Mouse (Mus musculus) kidney, embryonic 16.5 days (tissue): ENCODE data around the gene Trappc3l. TPM values are rescaled to one million over a fixed set of nuclear protein-coding genes. Genes with fewer than 3 reads are reported as not detected.
A peak's percentile ranks its signal among the peaks of the same experiment; 100 is the strongest.
"Not testable (repeated sequence)": the region's sequence is repeated elsewhere in the genome, so short reads cannot be mapped to it uniquely, and the experiment has no call there.

Experiments
- ATAC-seq: fragments of 200-750 bp; cut with Nextera tagmentation; 2 replicates; pipeline ENCODE4 v1.8.0; 2017; ENCODE audit warnings: moderate TSS enrichment; ENCODE audit not compliant: low FRiP score, low TSS enrichment
- H3K27ac ChIP-seq: fragments of 300-500 bp; sonication (generic); 2 replicates; pipeline ENCODE4 v1.5.1; 2014; ENCODE audit warnings: low read length
- H3K27me3 ChIP-seq: fragments of 300-500 bp; sonication (generic); 2 replicates; pipeline ENCODE4 v1.6.1; 2014; ENCODE audit warnings: low read length, control low read depth, mixed read lengths; ENCODE audit not compliant: insufficient read depth
- H3K36me3 ChIP-seq: fragments of 300-500 bp; sonication (generic); 2 replicates; pipeline ENCODE4 v1.6.1; 2014; ENCODE audit warnings: low read length, control low read depth, mixed read lengths; ENCODE audit not compliant: insufficient read depth
- H3K4me1 ChIP-seq: fragments of 300-500 bp; sonication (generic); 2 replicates; pipeline ENCODE4 v1.6.1; 2014; ENCODE audit warnings: low read length, control low read depth, mixed read lengths; ENCODE audit not compliant: insufficient read depth
- H3K4me2 ChIP-seq: fragments of 300-500 bp; sonication (generic); replicated peaks from 2 replicates; pipeline ENCODE4 v1.6.1; 2014; ENCODE audit warnings: low read depth, low read length
- H3K4me3 ChIP-seq: fragments of 300-500 bp; sonication (generic); 2 replicates; pipeline ENCODE4 v1.5.1; 2014; ENCODE audit warnings: mild to moderate bottlenecking, low read length
- H3K9ac ChIP-seq: fragments of 300-500 bp; sonication (generic); replicated peaks from 2 replicates; pipeline ENCODE4 v1.6.1; 2014; ENCODE audit warnings: low read length
- H3K9me3 ChIP-seq: fragments of 300-500 bp; sonication (generic); 2 replicates; pipeline ENCODE4 v1.6.1; 2016; ENCODE audit warnings: low read length, control low read depth
- WGBS: fragments of 180-500 bp; shearing (Covaris S2); extraction: QIAGEN DNeasy Blood & Tissue Kit; methylation state at CpG from one replicate; pipeline ENCODE4 v1.1.7; 2014; 5-methylcytosine and 5-hydroxymethylcytosine counted together
- polyA plus RNA-seq: library from polyadenylated mRNA; unstranded; fragments of >200 nt; fragmentation: Nextera tagmentation; extraction: Ambion mirVana; gene quantifications from 2 replicates; pipeline ENCODE4 v1.2.1, GENCODE M21; 2015

Gene Trappc3l
- not detected in 2 replicates for polyA plus RNA-seq

DNA sequence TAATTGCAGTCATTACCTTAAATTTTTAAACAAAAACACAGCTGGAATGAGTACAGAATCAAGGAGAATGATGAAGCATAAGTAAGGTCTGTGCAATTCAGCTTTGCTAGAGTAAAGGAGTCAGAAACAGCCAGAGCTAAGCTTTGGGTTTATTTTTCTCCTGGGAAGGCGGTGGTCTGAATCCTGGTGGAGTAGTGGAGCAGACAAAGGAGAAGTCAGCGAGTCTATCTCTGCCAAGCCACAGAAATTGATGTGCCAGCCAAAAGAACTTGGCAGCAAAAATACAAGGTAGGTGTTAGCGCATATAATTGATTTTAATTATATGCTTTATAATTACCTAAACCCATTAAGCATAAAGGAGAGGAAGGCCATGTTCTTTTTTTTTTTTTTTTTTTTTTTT, at the start of gene Trappc3l:
TSS of gene Trappc3l (plus strand) at position 197 of the 400 bp plus-strand sequence.
- no peak within 1 kb of the TSS for H3K9ac ChIP-seq

GRCm38 (mm10) chr10:33996686-33997085, 40.7 kb upstream of the Trappc3l start:
- H3K27me3 ChIP-seq, H3K4me1 ChIP-seq, ATAC-seq, H3K4me2 ChIP-seq, H3K27ac ChIP-seq, H3K9ac ChIP-seq, H3K4me3 ChIP-seq, H3K9me3 ChIP-seq: not testable (repeated sequence)
- 96% methylated on average over 6 of the region's 8 CpGs for WGBS
- peaks cover 67% of the 10 kb centered on the region for H3K36me3 ChIP-seq

More for the DNA sequence above, at the start of gene Trappc3l:
- ATAC-seq = no peak
- H3K4me1 ChIP-seq = 0 out of 2 replicates have a peak, but pooled peaks cover 3% of the 10 kb centered on the region
- 76% methylated on average over 3 of the region's 3 CpGs for WGBS
- H3K4me2 ChIP-seq = no peak within 1 kb of the TSS
- no peaks in the 10 kb centered on the region for H3K9me3 ChIP-seq
- H3K36me3 ChIP-seq = no peaks in the 10 kb centered on the region
- no peak within 1 kb of the TSS for H3K27ac ChIP-seq
- peaks cover 6% of the 10 kb centered on the region; the same call in 1 of the 2 replicates for H3K27me3 ChIP-seq
- no peak within 1 kb of the TSS for H3K4me3 ChIP-seq

DNA sequence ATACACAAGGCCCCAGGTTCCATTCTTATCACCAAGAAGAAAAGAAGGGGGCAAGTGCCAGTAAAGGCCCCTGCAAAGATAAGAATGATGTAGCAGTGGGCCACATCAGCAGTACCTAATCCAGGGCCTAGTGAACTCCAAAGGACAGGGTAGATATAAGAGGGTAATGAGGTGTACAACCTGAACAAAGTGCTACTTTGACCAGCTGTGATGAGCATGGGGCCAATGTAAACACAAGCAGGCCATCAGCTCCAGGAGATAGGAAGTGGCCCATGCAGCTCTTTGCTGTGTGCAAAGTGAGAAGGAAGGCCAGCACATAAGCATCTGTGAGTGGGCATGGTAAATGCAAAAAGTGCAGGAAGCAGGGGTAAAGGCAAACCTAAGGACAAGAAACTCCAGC, 39.0 kb upstream of the Trappc3l start:
- Histone ChIP-seq H3K4me3 (no peak overlapping the region), H3K27ac (no peak overlapping the region), H3K9me3 (no peaks in the 10 kb centered on the region), H3K9ac (no peak overlapping the region), H3K4me2 (no peak overlapping the region), H3K27me3 (no peaks in the 10 kb centered on the region), H3K36me3 (peaks cover 63% of the 10 kb centered on the region), H3K4me1 (no peaks in the 10 kb centered on the region)
- ATAC-seq = no peak

GRCm38 (mm10) chr10:34012581-34012980, 24.8 kb upstream of the Trappc3l start:
- no peaks in the 10 kb centered on the region for H3K4me1 ChIP-seq
- no peaks in the 10 kb centered on the region for H3K27me3 ChIP-seq
- H3K4me2 ChIP-seq = no peak overlapping the region
- no peaks in the 10 kb centered on the region for H3K9me3 ChIP-seq
- H3K4me3 ChIP-seq = no peak overlapping the region
- ATAC-seq = no peak
- H3K9ac ChIP-seq = no peak overlapping the region
- H3K27ac ChIP-seq = no peak overlapping the region
- 97% methylated on average over 4 of the region's 4 CpGs for WGBS
- 0 out of 2 replicates have a peak, but pooled peaks cover 9% of the 10 kb centered on the region for H3K36me3 ChIP-seq

- Histone ChIP-seq H3K27me3 (no peaks in the 10 kb centered on the region), H3K27ac (no peak overlapping the region), H3K9ac (no peak overlapping the region), H3K4me2 (no peak overlapping the region), H3K9me3 (no peaks in the 10 kb centered on the region), H3K36me3 (0 out of 2 replicates have a peak, but pooled peaks cover 4% of the 10 kb centered on the region), H3K4me1 (peaks cover 6% of the 10 kb centered on the region), H3K4me3 (no peak overlapping the region)
- WGBS = 96% methylated on average over 2 of the region's 2 CpGs
- ATAC-seq = no peak
Measured at GRCm38 (mm10) chr10:34013241-34013640, 24.2 kb upstream of the Trappc3l start.

- peak overlapping the region; percentile 88 for H3K9ac ChIP-seq
- no peak; the same call in 1 of the 2 replicates for ATAC-seq
- peak overlapping the region; percentile 71 for H3K4me2 ChIP-seq
- H3K9me3 ChIP-seq = no peaks in the 10 kb centered on the region
- no peaks in the 10 kb centered on the region for H3K27me3 ChIP-seq
- no peaks in the 10 kb centered on the region for H3K36me3 ChIP-seq
- peak overlapping the region; percentile 82 for H3K4me3 ChIP-seq
- WGBS = under 1% methylated on average over 21 of the region's 21 CpGs
- H3K4me1 ChIP-seq = peaks cover 13% of the 10 kb centered on the region
- H3K27ac ChIP-seq = peak overlapping the region; percentile 95
Measured at GRCm38 (mm10) chr10:34018746-34019301, 18.6 kb upstream of the Trappc3l start.

- peaks cover 13% of the 10 kb centered on the region for H3K4me1 ChIP-seq
- ATAC-seq = peak; percentile 100
- WGBS = 0% methylated on average over 79 of the region's 82 CpGs
Measured at GRCm38 (mm10) chr10:34019302-34020075, 17.9 kb upstream of the Trappc3l start, which contains the start of gene Rwdd1. Gene Rwdd1, minus strand, starts transcription at chr10:34019624.

GRCm38 (mm10) chr10:34030322-34030721, 7.1 kb upstream of the Trappc3l start:
- Histone ChIP-seq H3K4me3 (no peak overlapping the region), H3K36me3 (no peaks in the 10 kb centered on the region), H3K9ac (no peak overlapping the region), H3K9me3 (no peaks in the 10 kb centered on the region), H3K4me1 (0 out of 2 replicates have a peak, but pooled peaks cover 3% of the 10 kb centered on the region), H3K4me2 (no peak overlapping the region), H3K27ac (no peak overlapping the region), H3K27me3 (peaks cover under 1% of the 10 kb centered on the region; the same call in 1 of the 2 replicates)
- no peak for ATAC-seq
- WGBS = 81% methylated on average over 5 of the region's 5 CpGs

More at GRCm38 (mm10) chr10:34019302-34020075, 17.9 kb upstream of the Trappc3l start, which contains the start of gene Rwdd1:
- Histone ChIP-seq H3K9me3 (no peaks in the 10 kb centered on the region), H3K36me3 (no peaks in the 10 kb centered on the region), H3K9ac (peak within 1 kb of the TSS; percentile 88), H3K4me2 (peak within 1 kb of the TSS; percentile 71), H3K27ac (peak within 1 kb of the TSS; percentile 95), H3K4me3 (peak within 1 kb of the TSS; percentile 82), H3K27me3 (no peaks in the 10 kb centered on the region)

GRCm38 (mm10) chr10:34033630-34034305, 3.6 kb upstream of the Trappc3l start:
- H3K4me3 ChIP-seq = peak overlapping the region; percentile 21
- 0 out of 2 replicates have a peak, but pooled peaks cover 3% of the 10 kb centered on the region for H3K4me1 ChIP-seq
- no peak overlapping the region for H3K27ac ChIP-seq
- no peaks in the 10 kb centered on the region for H3K36me3 ChIP-seq
- 20% methylated on average over 22 of the region's 22 CpGs for WGBS
- H3K27me3 ChIP-seq = peaks cover 6% of the 10 kb centered on the region; the same call in 1 of the 2 replicates
- ATAC-seq = peak; percentile 90
- peak overlapping the region; percentile 48; the same call in 1 of the 2 replicates for H3K9ac ChIP-seq
- no peaks in the 10 kb centered on the region for H3K9me3 ChIP-seq
- H3K4me2 ChIP-seq = peak overlapping the region; percentile 45
